Mouse (Mus musculus) Muller cell, postnatal 12 days (primary cell): ENCODE measurements around the gene Senp7.
"Not testable (repeated sequence)": the region's sequence is repeated elsewhere in the genome, so short reads cannot be mapped to it uniquely, and the experiment has no call there.

Experiments used
- DNase-seq: peaks from one replicate; pipeline ENCODE4 v3.0.0-alpha.2; 2015; ENCODE audit errors: inconsistent ontology term

Senp7 gene

GRCm38 (mm10) chr16:56134149-56134548, 86.0 kb downstream of the Senp7 start:
- DNase-seq: peak; percentile 6

DNA sequence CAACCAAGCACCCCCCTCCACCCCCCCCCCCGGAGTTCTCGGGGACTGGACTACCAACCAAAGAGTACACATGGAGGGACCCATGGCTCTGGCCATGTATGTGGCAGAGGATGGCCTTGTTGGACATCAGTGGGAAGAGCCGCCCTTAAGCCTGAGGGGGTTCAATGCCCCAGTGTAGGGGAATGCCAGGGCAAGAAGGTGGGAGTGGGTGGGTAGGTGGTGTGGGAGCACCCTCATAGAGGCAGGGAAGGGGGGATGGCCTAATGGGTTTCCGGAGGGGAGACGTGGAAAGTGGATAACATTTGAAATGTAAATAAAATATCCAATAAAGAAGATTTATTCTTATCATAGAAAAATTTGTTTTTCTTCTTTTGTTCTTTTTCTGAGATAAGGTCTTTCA, 89.5 kb downstream of the Senp7 start:
- not testable (repeated sequence) for DNase-seq

DNA sequence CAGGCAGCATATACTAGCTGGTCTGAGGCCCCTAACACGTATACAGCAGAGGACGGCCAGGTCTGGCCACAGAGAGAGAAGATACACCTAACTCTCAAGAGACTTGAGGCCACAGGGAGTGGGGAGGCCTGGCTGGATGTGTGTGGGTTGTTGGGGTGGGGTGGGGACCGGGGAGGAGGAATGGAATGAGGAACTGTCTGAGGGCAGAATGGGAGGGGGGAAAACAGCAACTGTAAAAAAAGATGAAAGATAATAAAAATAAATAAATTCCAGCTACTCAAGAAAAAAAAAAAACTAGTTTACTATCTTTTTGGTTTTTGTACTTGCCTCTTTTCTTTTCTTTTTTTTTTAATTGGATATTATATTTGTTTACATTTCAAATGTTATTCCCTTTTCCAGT, 91.8 kb downstream of the Senp7 start:
- no peak for DNase-seq

DNA sequence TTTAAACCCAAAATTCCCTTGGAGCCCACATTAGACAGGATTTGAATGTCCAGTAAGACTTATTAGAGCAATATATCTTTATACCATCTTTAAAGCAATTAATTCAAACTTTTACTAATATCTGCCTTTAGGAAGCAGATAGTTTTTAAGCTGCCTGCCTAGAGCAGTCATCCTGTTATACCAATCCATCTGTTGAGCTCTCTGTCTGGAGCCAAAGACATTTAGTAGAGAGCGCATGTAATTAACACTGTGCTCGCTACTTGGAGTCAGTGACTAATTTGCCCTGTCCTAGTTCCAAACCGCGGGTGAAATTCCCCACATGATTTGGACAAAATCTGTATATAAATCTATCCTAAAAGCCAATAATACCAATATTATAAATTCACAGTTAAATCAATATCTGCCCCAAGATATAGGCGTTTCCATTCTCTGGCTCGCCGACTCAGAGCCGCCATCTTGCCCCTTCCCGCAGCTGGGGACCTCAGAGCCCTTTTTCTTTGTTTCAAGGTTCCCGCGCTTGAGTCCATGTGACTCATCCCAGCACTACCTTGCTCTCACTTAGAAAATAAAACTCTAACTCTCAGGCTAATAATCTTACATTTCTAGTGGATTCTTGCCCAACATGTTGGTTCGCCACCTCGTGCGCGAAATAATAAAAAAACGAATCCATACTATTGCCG, 96.9 kb downstream of the Senp7 start:
- no peak for DNase-seq

- no peak for DNase-seq
Measured at GRCm38 (mm10) chr16:56147679-56148078, 99.5 kb downstream of the Senp7 start.

DNA sequence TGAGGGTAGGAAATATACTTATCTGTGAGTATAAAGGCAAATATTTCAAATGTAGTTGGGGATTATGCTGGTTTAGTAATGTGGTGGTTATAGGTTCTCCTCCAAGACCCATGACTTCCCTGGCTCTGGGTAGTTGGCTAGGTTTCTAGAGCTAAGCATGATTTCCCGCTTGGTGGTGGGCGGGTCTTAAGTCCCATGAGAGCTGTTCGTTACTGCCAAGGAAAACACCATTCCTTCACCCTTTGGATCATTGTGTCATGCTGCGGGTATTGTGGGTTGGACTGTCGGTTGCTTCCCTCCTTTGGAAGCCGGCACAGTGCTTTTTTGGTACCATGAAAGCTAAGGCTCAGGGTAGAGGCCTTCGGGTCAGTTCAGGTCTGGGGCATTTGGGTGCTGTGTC, 115.3 kb downstream of the Senp7 start:
- no peak for DNase-seq

- no peak for DNase-seq
Measured at GRCm38 (mm10) chr16:56170247-56170646, 122.1 kb downstream of the Senp7 start.

DNA sequence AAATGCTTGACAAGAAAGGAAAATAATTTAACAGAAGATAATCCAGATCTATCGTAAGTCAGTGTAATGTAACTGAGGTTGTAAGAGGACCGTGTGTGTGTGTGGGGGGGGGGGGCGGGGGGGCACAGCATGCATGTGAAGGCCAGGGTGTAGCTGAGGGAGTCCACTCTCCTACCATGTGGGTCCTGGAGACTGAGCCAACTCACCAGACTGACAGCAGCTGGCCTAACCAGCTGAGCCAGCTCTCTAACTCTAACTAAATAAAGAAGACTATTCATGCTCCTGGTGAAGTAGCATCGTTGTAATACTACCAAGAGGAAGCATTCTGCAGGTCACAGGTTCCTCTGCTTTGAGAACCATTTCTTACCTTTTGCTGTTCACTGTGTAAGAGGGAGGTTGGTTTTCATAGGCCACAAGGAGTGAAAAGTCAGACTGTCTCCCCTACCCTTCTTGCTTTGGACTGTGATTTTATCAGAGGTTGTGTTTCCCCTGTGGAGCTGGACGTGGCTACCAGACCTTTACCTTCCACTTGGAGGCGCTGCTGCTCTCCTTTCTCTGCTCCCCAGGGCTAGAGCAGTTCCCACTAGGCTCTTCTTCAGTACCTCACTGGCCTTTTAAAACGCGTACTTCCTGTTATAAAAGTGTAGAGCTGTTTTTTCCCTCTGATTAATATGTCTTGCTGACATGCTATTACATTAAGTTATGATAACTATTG, 127.9 kb downstream of the Senp7 start:
- no peak for DNase-seq

- DNase-seq: no peak
Measured at GRCm38 (mm10) chr16:56186863-56187262, 138.7 kb downstream of the Senp7 start.

DNA sequence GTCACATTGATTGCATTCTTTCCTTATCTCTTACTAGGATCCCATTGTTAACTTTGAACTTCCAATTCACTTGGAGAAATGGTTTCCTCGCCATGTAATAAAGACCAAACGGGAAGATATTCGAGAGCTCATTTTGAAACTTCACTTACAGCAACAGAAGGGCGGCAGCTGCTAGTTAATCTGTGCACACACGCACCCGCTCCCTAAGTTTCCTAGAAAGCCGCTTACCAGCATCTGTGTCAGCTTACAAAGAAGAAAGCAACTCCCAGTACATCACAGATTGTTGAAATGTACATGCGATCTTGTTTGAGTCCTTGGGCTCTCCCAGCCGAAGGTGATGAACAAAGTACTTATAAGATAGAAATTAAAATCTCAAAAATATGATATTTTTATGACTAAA, 140.1 kb downstream of the Senp7 start:
- no peak for DNase-seq

GRCm38 (mm10) chr16:56204051-56204450, 155.9 kb downstream of the Senp7 start, which contains the start of gene Impg2:
TSS of gene Impg2 (plus strand) at chr16:56204313.
- no peak for DNase-seq

DNA sequence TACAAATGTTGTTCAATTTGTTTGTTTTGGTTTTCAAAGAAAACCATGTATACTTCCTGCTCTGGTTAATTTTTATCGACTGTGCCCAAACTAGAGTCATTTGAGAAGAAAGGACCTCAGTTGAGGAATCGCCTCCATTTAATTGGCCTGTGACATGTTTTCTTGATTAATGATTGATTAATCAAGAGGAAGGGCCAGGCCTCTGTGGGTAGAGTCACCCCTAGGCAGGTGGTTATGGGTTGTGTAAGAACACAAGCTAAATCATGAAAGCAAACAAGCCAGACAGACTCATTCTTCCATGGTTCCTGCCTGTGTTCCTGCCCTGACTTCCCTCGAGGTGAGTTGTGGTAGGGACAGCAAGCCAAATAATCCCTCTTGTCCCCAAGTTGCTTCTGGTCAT, 164.6 kb downstream of the Senp7 start:
- DNase-seq: no peak

DNA sequence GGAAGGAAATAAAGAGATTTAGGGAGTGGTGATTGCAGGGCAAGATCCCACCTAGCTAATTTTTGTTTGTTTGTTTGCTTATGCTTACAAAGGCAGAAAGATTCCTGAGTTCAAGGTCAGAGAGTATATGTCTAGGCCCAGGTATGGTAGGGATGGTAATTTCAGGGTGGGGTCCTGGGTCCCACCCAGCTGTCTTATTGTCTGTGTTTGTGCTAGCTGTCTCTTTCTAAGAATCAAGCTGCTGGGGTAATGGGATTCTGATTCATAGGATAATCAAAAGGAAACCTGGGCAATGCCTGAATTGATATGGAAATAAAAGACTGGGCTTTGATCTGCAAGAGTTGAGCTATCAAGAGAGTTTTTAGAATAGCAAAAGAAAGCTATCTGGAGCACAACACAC, 179.5 kb downstream of the Senp7 start:
- DNase-seq: no peak

GRCm38 (mm10) chr16:56229455-56229854, 181.3 kb downstream of the Senp7 start:
- no peak for DNase-seq

GRCm38 (mm10) chr16:56231300-56231699, 183.2 kb downstream of the Senp7 start:
- DNase-seq: no peak

DNA sequence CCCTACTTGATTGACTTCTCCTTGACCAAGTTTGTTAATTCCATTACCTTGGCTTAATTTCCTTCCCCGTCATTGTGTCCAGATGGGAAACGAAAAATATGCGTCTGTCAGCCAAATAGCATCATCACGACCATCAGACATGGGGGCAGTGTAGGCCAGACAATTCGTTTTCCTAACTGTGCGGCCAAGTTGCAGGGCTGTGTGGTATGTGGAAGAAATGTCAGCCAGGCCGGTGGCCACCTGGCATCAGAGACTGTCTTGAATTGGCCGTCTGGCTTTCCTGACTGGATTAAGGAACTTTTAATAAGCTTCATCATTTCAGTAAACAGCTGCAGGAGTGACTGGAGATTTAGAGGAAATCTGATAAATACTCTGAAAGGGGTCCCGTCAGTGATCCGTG, 184.6 kb downstream of the Senp7 start:
- no peak for DNase-seq
